Mouse (Mus musculus) lung, embryonic 14.5 days (tissue): Measurements from ENCODE around the gene Tspyl4. TPM values are rescaled to one million over a fixed set of nuclear protein-coding genes. Genes with fewer than 3 reads are reported as not detected.

Experiments
- ATAC-seq: fragments of 200-750 bp; cut with Nextera tagmentation; 2 replicates; pipeline ENCODE4 v1.8.0; 2017; ENCODE audit warnings: mild to moderate bottlenecking, moderate TSS enrichment, moderate library complexity; ENCODE audit not compliant: insufficient read depth
- DNase-seq: peaks from one replicate; pipeline ENCODE4 v3.0.0-alpha.2; 2015
- H3K27ac ChIP-seq: fragments of 300-500 bp; sonication (generic); 2 replicates; pipeline ENCODE4 v1.5.1; 2014; ENCODE audit warnings: low read depth, mild to moderate bottlenecking, moderate library complexity
- H3K27me3 ChIP-seq: fragments of 300-500 bp; sonication (generic); 2 replicates; pipeline ENCODE4 v1.6.1; 2014; ENCODE audit warnings: low read length, control low read depth; ENCODE audit not compliant: insufficient read depth
- H3K36me3 ChIP-seq: fragments of 300-500 bp; sonication (generic); 2 replicates; pipeline ENCODE4 v1.6.1; 2014; ENCODE audit warnings: control low read depth; ENCODE audit not compliant: insufficient read depth
- H3K4me1 ChIP-seq: fragments of 300-500 bp; sonication (generic); 2 replicates; pipeline ENCODE4 v1.6.1; 2014; ENCODE audit warnings: antibody characterized with exemption, control low read depth; ENCODE audit not compliant: insufficient read depth
- H3K4me2 ChIP-seq: fragments of 300-500 bp; sonication (generic); 2 replicates; pipeline ENCODE4 v1.6.1; 2014; ENCODE audit warnings: mild to moderate bottlenecking
- H3K4me3 ChIP-seq: fragments of 300-500 bp; sonication (generic); 2 replicates; pipeline ENCODE4 v1.5.1; 2014; ENCODE audit warnings: low read depth, low read length
- H3K9ac ChIP-seq: fragments of 300-500 bp; sonication (generic); 2 replicates; pipeline ENCODE4 v1.6.1; 2014
- H3K9me3 ChIP-seq: fragments of 300-500 bp; sonication (generic); 2 replicates; pipeline ENCODE4 v1.6.1; 2016; ENCODE audit warnings: low read depth, low read length, control low read depth
- CTCF ChIP-seq: IDR thresholded peaks from 2 replicates; pipeline ENCODE4 v1.5.1; 2016; ENCODE audit warnings: antibody characterized with exemption, low read depth
- WGBS: fragments of 180-500 bp; shearing (Covaris S2); extraction: QIAGEN DNeasy Blood & Tissue Kit; methylation state at CpG from one replicate; pipeline ENCODE4 v1.1.7; 2014; 5-methylcytosine and 5-hydroxymethylcytosine counted together
- polyA plus RNA-seq: library from polyadenylated mRNA; unstranded; fragments of >200 nt; fragmentation: Nextera tagmentation; extraction: Ambion mirVana; gene quantifications from 2 replicates; pipeline ENCODE4 v1.2.1, GENCODE M21; 2014

Gene Tspyl4
- polyA plus RNA-seq, 1 experiment from 2014 or later = 4.4 TPM

- Histone ChIP-seq H3K27ac (no peak overlapping the region), H3K9me3 (no peaks in the 10 kb centered on the region), H3K4me1 (no peaks in the 10 kb centered on the region), H3K36me3 (0 out of 2 replicates have a peak, but pooled peaks cover 3% of the 10 kb centered on the region), H3K27me3 (no peaks in the 10 kb centered on the region), H3K4me2 (no peak overlapping the region), H3K9ac (no peak overlapping the region), H3K4me3 (no peak overlapping the region)
- WGBS = 21% methylated on average over 4 of the region's 4 CpGs
- DNase-seq (peak; percentile 78), ATAC-seq (no peak)
- peak; percentile 80 for TF ChIP-seq CTCF
Measured at GRCm38 (mm10) chr10:34326701-34327100, 29.5 kb downstream of the Tspyl4 start.

- no peak overlapping the region for H3K4me3 ChIP-seq
- no peak for ATAC-seq
- no peak for DNase-seq
- H3K36me3 ChIP-seq = 0 out of 2 replicates have a peak, but pooled peaks cover under 1% of the 10 kb centered on the region
- no peaks in the 10 kb centered on the region for H3K9me3 ChIP-seq
- H3K9ac ChIP-seq = no peak overlapping the region
- no peak overlapping the region for H3K4me2 ChIP-seq
- 55% methylated on average over 5 of the region's 5 CpGs for WGBS
- H3K4me1 ChIP-seq = no peaks in the 10 kb centered on the region
- no peaks in the 10 kb centered on the region for H3K27me3 ChIP-seq
- TF ChIP-seq CTCF = no peak
- H3K27ac ChIP-seq = no peak overlapping the region
Measured at GRCm38 (mm10) chr10:34327144-34327543, 29.9 kb downstream of the Tspyl4 start.

GRCm38 (mm10) chr10:34328310-34328709 is 31.1 kb downstream of the Tspyl4 start:
- Histone ChIP-seq H3K9ac (no peak overlapping the region), H3K4me2 (no peak overlapping the region), H3K9me3 (no peaks in the 10 kb centered on the region), H3K36me3 (no peaks in the 10 kb centered on the region), H3K4me3 (no peak overlapping the region), H3K27me3 (no peaks in the 10 kb centered on the region), H3K27ac (no peak overlapping the region), H3K4me1 (no peaks in the 10 kb centered on the region)
- ATAC-seq = peak; percentile 83
- WGBS = 0% methylated on average over 2 of the region's 2 CpGs
- DNase-seq = peak; percentile 78
- peak; percentile 68 for TF ChIP-seq CTCF

GRCm38 (mm10) chr10:34341014-34341413 is 43.8 kb downstream of the Tspyl4 start:
- peak; percentile 51 for DNase-seq
- H3K9ac ChIP-seq = no peak overlapping the region
- no peaks in the 10 kb centered on the region for H3K4me1 ChIP-seq
- H3K27ac ChIP-seq = no peak overlapping the region
- no peak overlapping the region for H3K4me2 ChIP-seq
- peak; percentile 38; the same call in 1 of the 2 replicates for ATAC-seq
- no peak overlapping the region for H3K4me3 ChIP-seq
- 53% methylated on average over 6 of the region's 6 CpGs for WGBS
- no peaks in the 10 kb centered on the region for H3K9me3 ChIP-seq
- H3K27me3 ChIP-seq = no peaks in the 10 kb centered on the region
- TF ChIP-seq CTCF = no peak
- H3K36me3 ChIP-seq = no peaks in the 10 kb centered on the region

- WGBS = 80% methylated on average over 1 of the region's 1 CpGs
- no peaks in the 10 kb centered on the region for H3K4me1 ChIP-seq
- H3K27ac ChIP-seq = no peak overlapping the region
- TF ChIP-seq CTCF = no peak
- no peak overlapping the region for H3K4me3 ChIP-seq
- no peak overlapping the region for H3K9ac ChIP-seq
- no peak for DNase-seq
- H3K36me3 ChIP-seq = no peaks in the 10 kb centered on the region
- H3K27me3 ChIP-seq = no peaks in the 10 kb centered on the region
- no peaks in the 10 kb centered on the region for H3K9me3 ChIP-seq
- no peak overlapping the region for H3K4me2 ChIP-seq
- ATAC-seq = no peak
Measured at GRCm38 (mm10) chr10:34341886-34342285, 44.6 kb downstream of the Tspyl4 start.

Other genes with a start within 250 kb of the Tspyl4 start
- 0.70 and 0.96 TPM in 2 replicates for gene Calhm5, start 200.9 kb upstream of the Tspyl4 start, polyA plus RNA-seq
- gene Calhm6, start 169.5 kb upstream of the Tspyl4 start, polyA plus RNA-seq = 1.2 and 1.5 TPM in 2 replicates
- 40.9 and 41.4 TPM in 2 replicates for gene Dse, start 89.7 kb upstream of the Tspyl4 start, polyA plus RNA-seq
- 50.6 and 52.6 TPM in 2 replicates for gene Tspyl1, start 15.3 kb upstream of the Tspyl4 start, polyA plus RNA-seq
- 0.29 and 0.54 TPM in 2 replicates for gene Col10a1, start 92.5 kb downstream of the Tspyl4 start, polyA plus RNA-seq
- gene Nt5dc1, start 121.1 kb downstream of the Tspyl4 start, polyA plus RNA-seq = 13.4 and 14.5 TPM in 2 replicates
- 8.5 and 8.6 TPM in 2 replicates for gene Frk, start 186.0 kb downstream of the Tspyl4 start, polyA plus RNA-seq